Mouse (Mus musculus) midbrain, embryonic 13.5 days (tissue): ENCODE measurements around the gene Olfr613. TPM values are rescaled to one million over a fixed set of nuclear protein-coding genes. Genes with fewer than 3 reads are reported as not detected.
"Not testable (repeated sequence)": the region's sequence is repeated elsewhere in the genome, so short reads cannot be mapped to it uniquely, and the experiment has no call there.

ENCODE experiments used
- ATAC-seq: fragments of 200-750 bp; cut with Nextera tagmentation; 2 replicates; pipeline ENCODE4 v1.8.0; 2017; ENCODE audit warnings: mild to moderate bottlenecking, moderate TSS enrichment, moderate library complexity
- H3K27ac ChIP-seq: fragments of 300-500 bp; sonication (generic); 2 replicates; pipeline ENCODE4 v1.5.1; 2015; ENCODE audit warnings: inconsistent platforms, mild to moderate bottlenecking, moderate library complexity
- H3K27me3 ChIP-seq: fragments of 300-500 bp; sonication (generic); 2 replicates; pipeline ENCODE4 v1.6.1; 2015; ENCODE audit warnings: mild to moderate bottlenecking, inconsistent platforms
- H3K36me3 ChIP-seq: fragments of 300-500 bp; sonication (generic); 2 replicates; pipeline ENCODE4 v1.6.1; 2015; ENCODE audit warnings: mild to moderate bottlenecking, inconsistent platforms
- H3K4me1 ChIP-seq: fragments of 300-500 bp; sonication (generic); replicated peaks from 2 replicates; pipeline ENCODE4 v1.6.1; 2015; ENCODE audit warnings: inconsistent platforms
- H3K4me2 ChIP-seq: fragments of 300-500 bp; sonication (generic); replicated peaks from 2 replicates; pipeline ENCODE4 v1.6.1; 2015; ENCODE audit warnings: moderate library complexity, mild to moderate bottlenecking, inconsistent platforms
- H3K4me3 ChIP-seq: fragments of 300-500 bp; sonication (generic); replicated peaks from 2 replicates; pipeline ENCODE4 v1.5.1; 2015; ENCODE audit warnings: mild to moderate bottlenecking, inconsistent platforms
- H3K9ac ChIP-seq: fragments of 300-500 bp; sonication (generic); replicated peaks from 2 replicates; pipeline ENCODE4 v1.6.1; 2015; ENCODE audit warnings: mild to moderate bottlenecking, inconsistent platforms
- H3K9me3 ChIP-seq: fragments of 300-500 bp; sonication (generic); 2 replicates; pipeline ENCODE4 v1.6.1; 2016; ENCODE audit warnings: mild to moderate bottlenecking, inconsistent platforms
- WGBS: fragments of 180-500 bp; shearing (Covaris S2); methylation state at CpG from one replicate; pipeline ENCODE4 v1.1.7; 2015; 5-methylcytosine and 5-hydroxymethylcytosine counted together
- microRNA-seq: library from miRNA; unstranded; fragments of <30 nt; microRNA quantifications from one replicate; pipeline ENCODE4, GENCODE M21; 2016
- polyA plus RNA-seq: library from polyadenylated mRNA; unstranded; fragments of >200 nt; fragmentation: Nextera tagmentation; extraction: Ambion mirVana; gene quantifications from 2 replicates; pipeline ENCODE4 v1.2.1, GENCODE M21; 2015

Gene Olfr613
- not detected in 2 replicates for polyA plus RNA-seq

DNA sequence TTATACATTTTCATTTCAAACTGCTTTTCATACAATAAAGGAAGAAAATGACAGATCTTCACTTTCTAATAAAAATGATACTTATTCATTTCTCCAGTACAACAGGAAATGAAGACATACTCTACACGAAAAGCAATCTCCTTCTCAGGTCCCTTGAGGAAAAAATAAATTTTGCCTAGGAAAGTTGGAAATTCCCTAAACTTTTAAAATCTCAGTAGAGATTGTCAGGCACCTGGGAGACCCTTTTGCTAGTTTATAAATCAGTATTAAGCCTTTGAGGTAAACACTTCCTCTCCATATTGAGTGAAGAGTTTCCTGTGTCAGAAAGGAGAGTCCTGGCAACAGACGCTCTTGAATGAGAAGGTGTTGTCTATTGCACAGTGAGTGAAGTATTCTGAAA lies at the start of gene Olfr613:
Gene Olfr613, plus strand, starts transcription at position 301 of the 400 bp plus-strand sequence.
- WGBS: 94% methylated on average over 2 of the region's 2 CpGs
- Histone ChIP-seq H3K4me2 (no peak within 1 kb of the TSS), H3K27ac (no peak within 1 kb of the TSS), H3K9me3 (no peaks in the 10 kb centered on the region), H3K4me3 (no peak within 1 kb of the TSS), H3K9ac (no peak within 1 kb of the TSS), H3K36me3 (no peaks in the 10 kb centered on the region), H3K4me1 (no peaks in the 10 kb centered on the region), H3K27me3 (no peaks in the 10 kb centered on the region)
- no peak for ATAC-seq

DNA sequence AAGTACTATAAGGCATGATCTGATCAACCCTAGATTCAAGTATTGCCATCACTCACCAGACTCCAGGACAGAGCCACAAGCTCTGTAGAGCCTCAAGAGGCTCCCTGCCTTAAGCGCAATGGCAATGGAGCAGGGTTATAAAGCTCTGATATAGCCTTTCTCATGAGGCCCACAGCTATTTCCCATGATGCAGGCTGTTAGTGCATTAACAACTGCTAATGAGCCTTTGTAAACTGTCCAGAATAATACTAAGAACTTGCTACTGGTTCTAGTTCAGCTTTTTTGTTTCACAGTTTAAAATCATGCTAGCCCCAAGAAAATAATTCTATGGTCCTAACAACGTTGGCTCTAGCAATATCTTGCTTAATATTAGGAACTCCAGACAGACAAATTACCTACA lies 35.9 kb upstream of the Olfr613 start, which contains the start of gene Olfr610:
Gene Olfr610, minus strand, starts transcription at position 101 of the 400 bp plus-strand sequence.
- 89% methylated on average over 2 of the region's 2 CpGs for WGBS
- no peaks in the 10 kb centered on the region for H3K36me3 ChIP-seq
- H3K4me3 ChIP-seq: no peak within 1 kb of the TSS
- H3K27ac ChIP-seq: no peak within 1 kb of the TSS
- no peaks in the 10 kb centered on the region for H3K27me3 ChIP-seq
- H3K4me1 ChIP-seq: no peaks in the 10 kb centered on the region
- H3K9me3 ChIP-seq: no peaks in the 10 kb centered on the region
- no peak within 1 kb of the TSS for H3K4me2 ChIP-seq
- H3K9ac ChIP-seq: no peak within 1 kb of the TSS
- no peak for ATAC-seq

DNA sequence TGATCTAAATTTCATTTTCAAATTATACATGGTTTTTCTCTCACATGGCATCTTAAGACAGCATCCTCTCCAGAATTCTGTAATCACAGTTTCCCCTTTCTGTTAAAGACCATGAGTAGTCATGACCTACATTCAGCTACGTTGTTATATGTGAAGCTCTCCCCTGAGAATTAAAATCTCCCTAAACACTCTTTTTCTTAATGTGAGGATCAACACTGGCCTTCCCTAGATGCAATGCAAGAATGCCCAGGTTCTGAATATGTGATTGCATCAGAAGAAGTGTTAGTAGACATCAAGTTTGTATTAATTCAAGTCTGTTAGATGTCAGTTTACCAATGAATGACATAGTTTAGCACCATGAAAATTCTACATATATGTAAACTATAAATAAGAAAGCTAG lies 27.1 kb upstream of the Olfr613 start, which contains the start of gene Olfr611:
Gene Olfr611, minus strand, starts transcription at position 101 of the 400 bp plus-strand sequence.
- H3K36me3 ChIP-seq, H3K9ac ChIP-seq, H3K27me3 ChIP-seq, H3K4me1 ChIP-seq, H3K9me3 ChIP-seq, ATAC-seq, H3K27ac ChIP-seq, H3K4me3 ChIP-seq, H3K4me2 ChIP-seq: not testable (repeated sequence)
- 73% methylated on average over 1 of the region's 1 CpGs for WGBS

DNA sequence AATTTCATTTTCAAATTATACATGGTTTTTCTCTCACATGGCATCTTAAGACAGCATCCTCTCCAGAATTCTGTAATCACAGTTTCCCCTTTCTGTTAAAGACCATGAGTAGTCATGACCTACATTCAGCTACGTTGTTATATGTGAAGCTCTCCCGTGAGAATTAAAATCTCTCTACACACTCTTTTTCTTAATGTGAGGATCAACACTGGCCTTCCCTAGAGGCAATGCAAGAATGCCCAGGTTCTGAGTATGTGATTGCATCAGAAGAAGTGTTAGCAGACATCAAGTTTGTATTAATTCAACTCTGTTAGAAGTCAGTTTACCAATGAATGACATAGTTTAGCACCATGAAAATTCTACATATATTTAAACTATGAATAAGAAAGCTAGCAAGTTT lies 5.3 kb upstream of the Olfr613 start, which contains the start of gene Olfr612:
Gene Olfr612, minus strand, starts transcription at position 101 of the 400 bp plus-strand sequence.
- not testable (repeated sequence) for H3K9me3 ChIP-seq, ATAC-seq, H3K4me3 ChIP-seq, H3K27ac ChIP-seq, H3K4me2 ChIP-seq, H3K27me3 ChIP-seq, H3K36me3 ChIP-seq, H3K9ac ChIP-seq, H3K4me1 ChIP-seq
- 85% methylated on average over 2 of the region's 2 CpGs for WGBS

DNA sequence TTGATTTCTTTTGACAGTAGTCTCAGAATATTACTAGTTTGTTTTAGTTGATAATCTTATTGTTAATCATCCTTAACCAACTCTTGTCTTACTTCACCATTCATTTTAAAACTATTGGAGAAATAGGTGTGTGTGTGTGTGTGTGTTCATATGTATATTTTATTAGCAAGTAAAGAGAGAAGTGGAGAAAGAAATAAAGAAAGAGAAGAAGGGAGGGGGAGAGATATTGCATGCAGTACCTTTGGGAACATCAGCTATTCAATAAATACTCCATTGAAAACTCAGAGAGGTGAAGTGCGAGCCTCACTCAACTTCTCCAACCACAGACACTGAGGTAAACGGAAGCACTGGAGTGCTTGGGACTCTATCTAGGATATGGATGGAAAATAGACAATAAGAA lies 7.9 kb downstream of the Olfr613 start, which contains the start of gene Olfr615:
Gene Olfr615, plus strand, starts transcription at position 301 of the 400 bp plus-strand sequence.
- no peak within 1 kb of the TSS for H3K9ac ChIP-seq
- H3K4me1 ChIP-seq: no peaks in the 10 kb centered on the region
- no peak within 1 kb of the TSS for H3K4me3 ChIP-seq
- H3K36me3 ChIP-seq: no peaks in the 10 kb centered on the region
- H3K27ac ChIP-seq: no peak within 1 kb of the TSS
- H3K9me3 ChIP-seq: no peaks in the 10 kb centered on the region
- H3K27me3 ChIP-seq: no peaks in the 10 kb centered on the region
- no peak for ATAC-seq
- H3K4me2 ChIP-seq: no peak within 1 kb of the TSS
- WGBS: 89% methylated on average over 2 of the region's 2 CpGs

DNA sequence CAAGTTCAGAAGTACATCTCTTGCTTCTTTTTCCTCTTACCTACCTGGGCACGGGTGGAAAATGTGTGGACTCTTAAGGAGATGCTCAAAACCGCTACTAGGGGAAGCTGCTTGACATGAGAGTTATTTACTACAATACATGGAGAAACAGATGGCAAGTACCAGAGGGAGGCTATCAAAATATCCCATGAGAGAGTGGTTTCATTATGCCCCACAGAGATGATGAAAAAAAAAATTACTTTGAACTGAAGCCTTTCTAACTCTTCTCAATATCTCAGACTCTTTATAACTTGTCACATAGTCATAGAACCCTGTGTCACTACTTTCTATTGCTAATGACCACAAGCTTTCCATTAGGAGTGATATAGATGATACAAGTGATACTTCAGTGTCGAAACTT lies 21.2 kb downstream of the Olfr613 start, which contains the start of gene Olfr616:
Gene Olfr616, minus strand, starts transcription at position 101 of the 400 bp plus-strand sequence.
- Histone ChIP-seq H3K4me2 (no peak within 1 kb of the TSS), H3K27ac (no peak within 1 kb of the TSS), H3K9ac (no peak within 1 kb of the TSS), H3K9me3 (no peaks in the 10 kb centered on the region), H3K4me1 (no peaks in the 10 kb centered on the region), H3K36me3 (no peaks in the 10 kb centered on the region), H3K4me3 (no peak within 1 kb of the TSS), H3K27me3 (no peaks in the 10 kb centered on the region)
- no peak for ATAC-seq
- 86% methylated on average over 3 of the region's 3 CpGs for WGBS

DNA sequence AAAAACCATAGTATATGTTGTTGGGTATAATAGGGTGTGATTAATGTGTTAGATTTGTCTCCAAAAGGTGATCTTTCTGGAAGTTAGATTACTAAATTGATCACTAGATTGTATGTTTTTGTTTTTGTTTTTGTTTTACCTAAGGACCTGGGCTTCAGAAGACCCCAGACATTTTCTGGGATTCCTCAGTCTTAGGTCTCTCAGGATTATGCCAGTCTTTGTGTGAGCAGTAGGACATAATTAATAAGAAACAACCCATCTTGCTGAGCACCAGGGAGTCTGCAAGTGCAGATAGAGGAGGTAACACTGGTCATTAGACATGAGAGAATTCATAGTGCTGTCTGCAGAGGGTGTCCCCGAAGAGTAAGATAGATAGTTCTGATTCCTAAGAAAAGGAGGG lies 24.9 kb downstream of the Olfr613 start, which contains the start of gene Olfr617:
Gene Olfr617, plus strand, starts transcription at position 301 of the 400 bp plus-strand sequence.
- H3K9ac ChIP-seq: no peak within 1 kb of the TSS
- H3K27ac ChIP-seq: no peak within 1 kb of the TSS
- ATAC-seq: no peak
- no peaks in the 10 kb centered on the region for H3K27me3 ChIP-seq
- H3K9me3 ChIP-seq: no peaks in the 10 kb centered on the region
- no peak within 1 kb of the TSS for H3K4me3 ChIP-seq
- no peaks in the 10 kb centered on the region for H3K36me3 ChIP-seq
- no peak within 1 kb of the TSS for H3K4me2 ChIP-seq
- H3K4me1 ChIP-seq: no peaks in the 10 kb centered on the region
- WGBS: 84% methylated on average over 1 of the region's 1 CpGs

DNA sequence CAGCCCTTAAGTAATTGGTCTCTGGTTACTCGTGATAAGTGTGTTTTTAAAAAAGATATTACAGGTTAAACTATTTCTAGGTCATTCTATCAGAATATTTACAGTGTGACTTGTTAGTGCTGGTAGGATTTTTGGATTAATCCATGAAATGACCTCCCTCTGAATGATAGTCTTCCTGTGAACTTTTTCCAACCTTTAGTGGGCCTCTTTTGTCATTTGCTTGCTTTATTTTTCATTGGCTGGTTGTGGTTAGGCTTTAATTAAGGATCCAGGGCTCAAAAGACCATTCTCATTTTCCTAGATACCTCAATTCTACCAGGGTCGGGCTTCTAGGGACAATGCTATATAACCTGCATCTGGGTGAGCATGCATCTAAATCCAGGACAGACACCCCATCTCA lies 41.9 kb downstream of the Olfr613 start, which contains the start of gene Olfr618:
Gene Olfr618, plus strand, starts transcription at position 301 of the 400 bp plus-strand sequence.
- H3K4me2 ChIP-seq: no peak within 1 kb of the TSS
- ATAC-seq: no peak

DNA sequence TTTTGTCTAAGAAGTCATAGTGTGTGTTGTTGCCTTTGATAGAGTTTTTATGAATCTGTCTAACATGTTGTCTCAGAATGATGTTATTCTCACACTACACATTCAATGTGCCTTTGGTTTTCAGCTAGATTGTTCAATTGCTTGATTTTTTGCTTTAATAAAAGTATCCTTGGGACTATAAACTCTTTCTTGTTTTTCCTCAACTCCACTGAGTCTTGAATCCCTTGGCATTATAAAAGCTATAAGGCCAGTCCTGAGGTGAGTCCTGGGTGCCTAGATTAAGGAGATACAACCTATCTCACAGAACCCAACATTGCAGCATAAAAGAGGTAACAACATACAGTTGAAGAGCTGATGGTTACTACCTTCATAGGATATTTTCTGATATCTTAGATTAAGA lies 52.4 kb downstream of the Olfr613 start, which contains the start of gene Olfr619:
Gene Olfr619, plus strand, starts transcription at position 301 of the 400 bp plus-strand sequence.
- Histone ChIP-seq H3K4me2 (no peak within 1 kb of the TSS), H3K9ac (no peak within 1 kb of the TSS), H3K4me1 (no peaks in the 10 kb centered on the region), H3K4me3 (no peak within 1 kb of the TSS), H3K36me3 (no peaks in the 10 kb centered on the region), H3K27ac (no peak within 1 kb of the TSS), H3K9me3 (no peaks in the 10 kb centered on the region), H3K27me3 (no peaks in the 10 kb centered on the region)
- ATAC-seq: no peak

More for the DNA sequence above, 41.9 kb downstream of the Olfr613 start, which contains the start of gene Olfr618:
- H3K36me3 ChIP-seq: no peaks in the 10 kb centered on the region
- H3K27me3 ChIP-seq: no peaks in the 10 kb centered on the region
- no peaks in the 10 kb centered on the region for H3K9me3 ChIP-seq
- no peak within 1 kb of the TSS for H3K9ac ChIP-seq
- no peaks in the 10 kb centered on the region for H3K4me1 ChIP-seq
- no peak within 1 kb of the TSS for H3K27ac ChIP-seq
- H3K4me3 ChIP-seq: no peak within 1 kb of the TSS
- 59% methylated on average over 2 of the region's 2 CpGs for WGBS

Small RNA genes lying within 50 kb of the gene (microRNA-seq; reads per million reads assigned to microRNA genes)
- not detected for gene Gm26506

Other genes starting within 250 kb of the Olfr613 start
- not detected in 2 replicates for gene Olfr596, start 242.4 kb upstream of the Olfr613 start, polyA plus RNA-seq
- gene Olfr597, start 231.8 kb upstream of the Olfr613 start, polyA plus RNA-seq: not detected in 2 replicates
- not detected in 2 replicates for gene Olfr598, start 224.5 kb upstream of the Olfr613 start, polyA plus RNA-seq
- not detected in 2 replicates for gene Olfr599, start 212.2 kb upstream of the Olfr613 start, polyA plus RNA-seq
- not detected in 2 replicates for gene Olfr600, start 198.4 kb upstream of the Olfr613 start, polyA plus RNA-seq
- not detected in 2 replicates for gene Olfr601, start 185.4 kb upstream of the Olfr613 start, polyA plus RNA-seq
- gene Olfr603, start 161.9 kb upstream of the Olfr613 start, polyA plus RNA-seq: not detected in 2 replicates
- gene Usp17lc, start 133.0 kb upstream of the Olfr613 start, polyA plus RNA-seq: not detected in 2 replicates
- not detected in 2 replicates for gene Olfr605, start 102.6 kb upstream of the Olfr613 start, polyA plus RNA-seq
- not detected in 2 replicates for gene Olfr606, start 99.0 kb upstream of the Olfr613 start, polyA plus RNA-seq
- not detected in 2 replicates for gene Olfr607, start 83.9 kb upstream of the Olfr613 start, polyA plus RNA-seq
- gene Olfr608, start 78.2 kb upstream of the Olfr613 start, polyA plus RNA-seq: not detected in 2 replicates
- not detected in 2 replicates for gene Olfr609, start 50.0 kb upstream of the Olfr613 start, polyA plus RNA-seq
- not detected in 2 replicates for gene Olfr610, start 36.0 kb upstream of the Olfr613 start, polyA plus RNA-seq
- not detected in 2 replicates for gene Olfr611, start 27.2 kb upstream of the Olfr613 start, polyA plus RNA-seq
- gene Olfr612, start 5.4 kb upstream of the Olfr613 start, polyA plus RNA-seq: not detected in 2 replicates
- gene Olfr615, start 8.0 kb downstream of the Olfr613 start, polyA plus RNA-seq: not detected in 2 replicates
- gene Olfr616, start 21.1 kb downstream of the Olfr613 start, polyA plus RNA-seq: not detected in 2 replicates
- not detected in 2 replicates for gene Olfr617, start 25.0 kb downstream of the Olfr613 start, polyA plus RNA-seq
- gene Olfr618, start 42.0 kb downstream of the Olfr613 start, polyA plus RNA-seq: not detected in 2 replicates
- not detected in 2 replicates for gene Olfr619, start 52.5 kb downstream of the Olfr613 start, polyA plus RNA-seq
- not detected in 2 replicates for gene Olfr620, start 64.5 kb downstream of the Olfr613 start, polyA plus RNA-seq
- gene Olfr622, start 94.6 kb downstream of the Olfr613 start, polyA plus RNA-seq: not detected in 2 replicates
- not detected in 2 replicates for gene Olfr623, start 115.6 kb downstream of the Olfr613 start, polyA plus RNA-seq
- gene Olfr624, start 123.1 kb downstream of the Olfr613 start, polyA plus RNA-seq: 0.04 TPM in 2 replicates
- gene Olfr625-ps1, start 134.6 kb downstream of the Olfr613 start, polyA plus RNA-seq: not detected in 2 replicates
- gene Olfr243, start 166.6 kb downstream of the Olfr613 start, polyA plus RNA-seq: not detected in 2 replicates
- not detected in 2 replicates for gene Olfr628, start 182.3 kb downstream of the Olfr613 start, polyA plus RNA-seq
- not detected in 2 replicates for gene Olfr629, start 196.9 kb downstream of the Olfr613 start, polyA plus RNA-seq
- gene Olfr630, start 209.3 kb downstream of the Olfr613 start, polyA plus RNA-seq: not detected in 2 replicates
- not detected in 2 replicates for gene Olfr69, start 223.5 kb downstream of the Olfr613 start, polyA plus RNA-seq
- gene Olfr68, start 231.6 kb downstream of the Olfr613 start, polyA plus RNA-seq: not detected in 2 replicates
- not detected in 2 replicates for gene Olfr67, start 243.7 kb downstream of the Olfr613 start, polyA plus RNA-seq